Mouse (Mus musculus) heart, postnatal 4 days (tissue): ENCODE results near the gene Plbd2. TPM values are rescaled to one million over a fixed set of nuclear protein-coding genes. Genes with fewer than 3 reads are reported as not detected.

Experiments used
- DNase-seq: peaks from one replicate; pipeline ENCODE4 v3.0.0; 2021
- total RNA-seq, 2 experiments: library from RNA; stranded (reverse); gene quantifications; 2 replicates each; pipeline ENCODE4 v1.2.3; 2021

The Plbd2 gene
- total RNA-seq, 2 experiments from 2014 or later = 38.0 to 38.3 TPM

DNA sequence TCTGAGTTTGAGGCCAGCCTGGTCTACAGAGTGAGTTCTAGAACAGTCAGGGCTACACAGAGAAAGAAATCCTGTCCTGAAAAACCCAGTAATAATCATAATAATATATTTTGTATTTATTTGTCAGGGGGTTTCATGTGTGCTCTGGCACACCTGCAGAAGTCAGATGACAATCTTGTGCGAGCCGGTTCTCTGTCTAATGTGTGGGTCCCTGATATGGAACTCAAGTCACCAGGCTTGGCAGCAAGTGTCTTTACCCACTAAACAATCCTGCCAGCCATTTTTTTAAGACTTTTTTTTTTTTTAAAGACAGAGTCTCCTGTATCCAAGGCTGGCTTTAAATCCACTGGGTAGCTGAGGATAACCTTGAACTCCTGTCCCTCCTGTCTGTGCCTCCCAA lies 30.1 kb downstream of the Plbd2 start:
- DNase-seq = no peak

DNA sequence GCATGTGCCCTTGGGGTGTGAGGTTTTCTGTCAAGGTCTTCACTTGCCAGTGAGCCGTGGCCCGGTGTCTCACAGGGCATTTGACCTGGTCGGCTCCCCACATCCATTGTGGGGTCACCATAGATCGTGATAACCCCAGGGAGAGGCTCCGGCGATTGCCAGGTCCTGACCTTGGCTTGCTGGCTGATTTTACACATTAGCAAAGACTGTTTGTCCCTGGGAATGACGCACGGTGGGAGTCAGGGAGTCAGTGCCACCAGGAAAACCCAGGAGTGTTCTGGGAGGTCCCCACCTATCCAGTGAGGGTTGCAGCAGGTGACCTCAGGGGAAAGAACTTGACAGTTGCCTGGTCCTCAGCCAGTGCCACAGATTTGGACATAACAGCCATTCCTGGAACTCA lies 30.7 kb downstream of the Plbd2 start, which contains the start of gene Sdsl:
Gene Sdsl (minus strand): TSS at position 41 of the 400 bp plus-strand sequence.
- DNase-seq = no peak

DNA sequence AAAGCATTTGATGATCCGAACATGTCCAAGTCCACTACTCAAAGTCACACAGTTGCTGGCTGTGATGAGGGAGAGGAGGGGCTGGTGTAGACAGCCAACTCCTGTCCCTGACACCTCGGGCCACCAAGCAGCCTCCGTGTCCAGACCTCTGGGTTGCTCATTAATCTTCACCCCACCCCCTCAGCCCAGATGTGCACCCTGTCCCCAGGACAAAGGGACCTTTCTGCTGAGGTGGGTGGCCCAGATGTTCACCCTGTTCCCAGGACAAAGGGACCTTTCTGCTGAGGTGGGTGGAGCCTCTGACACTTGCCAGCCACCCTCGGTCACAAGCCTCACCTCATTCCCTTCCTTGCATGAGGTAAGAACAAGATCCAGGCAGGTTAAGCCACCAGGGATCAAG lies 31.9 kb downstream of the Plbd2 start:
- no peak for DNase-seq

DNA sequence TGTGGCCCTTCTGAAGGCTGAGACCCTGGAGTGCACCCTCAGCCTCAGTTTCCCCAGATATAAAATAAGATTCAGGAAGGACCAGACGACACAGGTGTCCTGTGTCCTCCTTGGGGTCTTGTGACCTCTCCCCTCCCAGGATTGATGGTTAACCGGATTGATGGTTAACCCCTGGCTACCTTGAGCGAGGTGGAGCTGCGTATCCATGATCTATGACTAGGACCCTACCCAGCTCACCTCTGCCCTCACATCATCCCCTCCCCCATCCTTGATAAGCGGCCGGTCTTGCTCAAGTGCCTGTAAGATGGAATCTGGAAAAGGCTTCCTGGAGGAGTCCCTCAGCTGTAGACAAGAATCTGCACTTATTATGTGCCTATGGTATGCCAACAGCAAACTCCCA lies 34.6 kb downstream of the Plbd2 start:
- DNase-seq = no peak

DNA sequence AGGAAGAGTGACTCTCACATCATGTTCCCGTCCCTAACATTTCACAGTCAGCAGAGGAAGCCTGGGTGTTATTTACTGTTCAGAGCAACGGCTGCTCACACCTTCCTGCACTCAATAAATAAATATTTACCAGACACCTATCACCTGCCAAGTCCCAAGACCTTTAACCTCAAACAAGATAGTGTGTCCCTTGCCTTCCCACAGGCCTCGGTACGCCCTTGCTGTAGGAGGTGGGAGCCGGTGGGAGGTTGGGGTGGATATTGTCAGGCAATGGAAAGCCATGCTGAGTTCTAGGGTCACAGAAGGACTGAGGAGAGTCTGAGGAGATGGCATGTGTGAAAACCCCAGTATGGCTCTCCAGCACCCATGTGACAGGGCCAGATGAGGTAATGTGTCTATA lies 35.1 kb downstream of the Plbd2 start:
- no peak for DNase-seq

DNA sequence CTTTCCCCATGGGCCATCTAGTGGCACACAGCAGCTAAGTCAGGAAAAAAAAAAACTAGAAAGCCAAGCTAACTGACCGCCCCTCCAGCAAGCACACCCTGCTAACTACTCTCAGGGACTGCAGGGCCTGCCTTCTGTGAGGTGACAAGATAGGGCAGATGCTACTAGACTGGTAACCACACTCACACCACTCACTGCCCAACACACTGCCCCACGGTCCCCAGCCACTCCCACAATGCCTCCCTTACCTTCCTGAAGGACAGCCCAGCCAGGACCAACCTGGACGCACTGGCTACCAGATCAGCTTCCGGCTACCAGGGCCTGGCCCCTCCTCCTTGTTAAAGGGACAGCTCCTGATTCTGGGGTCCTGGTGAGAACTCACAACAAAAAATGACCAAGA lies 36.4 kb downstream of the Plbd2 start:
- peak; percentile 55 for DNase-seq

DNA sequence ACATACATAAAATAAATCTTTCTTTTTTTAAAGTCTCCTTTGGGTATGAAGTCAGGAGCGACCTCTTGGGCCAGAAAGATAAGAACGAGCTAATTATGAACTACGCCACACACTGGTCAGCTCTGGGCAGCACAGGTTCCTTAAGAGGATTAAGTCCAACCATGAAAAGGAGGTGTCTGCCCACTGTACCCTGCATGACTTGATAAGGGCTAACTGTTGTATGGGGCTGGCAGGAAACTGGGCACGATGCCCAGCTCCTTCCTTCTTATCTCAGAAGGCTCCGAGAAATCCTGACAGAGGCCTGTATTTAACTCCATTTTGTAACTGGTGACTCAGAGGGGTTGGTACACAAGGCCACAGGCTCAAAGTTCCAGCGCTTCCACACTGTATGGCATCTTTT lies 37.6 kb downstream of the Plbd2 start:
- peak; percentile 80 for DNase-seq

DNA sequence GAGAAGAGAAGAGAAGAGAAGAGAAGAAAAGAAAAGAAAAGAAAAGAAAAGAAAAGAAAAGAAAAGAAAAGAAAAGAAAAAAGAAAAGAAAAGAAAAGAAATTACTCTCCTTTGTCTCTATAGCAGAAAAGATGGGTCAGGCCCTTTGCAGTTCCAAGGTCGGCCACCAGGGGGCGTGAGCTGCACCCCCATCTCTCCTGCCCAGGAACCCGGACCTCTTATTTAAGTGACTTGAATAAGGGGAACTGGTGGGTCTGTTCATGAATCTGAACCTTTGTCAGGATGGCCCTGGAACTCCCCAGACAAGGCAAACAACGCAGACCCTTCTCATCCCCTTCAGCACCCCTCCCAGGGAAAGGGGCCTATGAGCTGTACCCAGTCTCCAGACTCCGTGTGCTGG lies 38.4 kb downstream of the Plbd2 start:
- DNase-seq = peak; percentile 56

DNA sequence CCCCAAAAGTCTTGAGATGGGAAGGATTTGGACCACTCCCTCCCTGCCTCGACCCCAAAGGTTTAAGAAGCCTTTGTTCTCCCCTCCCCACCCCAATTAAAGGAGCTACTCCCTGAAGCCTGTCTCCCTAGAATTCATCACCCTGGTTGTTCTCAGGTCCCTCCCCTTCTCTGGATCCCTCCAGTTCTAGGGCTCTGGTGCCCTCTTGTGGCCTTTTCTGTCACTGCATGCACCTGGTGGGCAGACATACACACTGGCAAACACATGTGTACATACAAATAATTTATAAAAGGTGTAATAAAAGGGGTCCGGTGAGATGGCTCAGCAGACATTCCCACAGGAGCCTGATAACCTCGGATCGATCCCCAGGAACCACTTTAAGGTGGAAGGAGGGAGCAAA lies 39.1 kb downstream of the Plbd2 start:
- DNase-seq = peak; percentile 35

DNA sequence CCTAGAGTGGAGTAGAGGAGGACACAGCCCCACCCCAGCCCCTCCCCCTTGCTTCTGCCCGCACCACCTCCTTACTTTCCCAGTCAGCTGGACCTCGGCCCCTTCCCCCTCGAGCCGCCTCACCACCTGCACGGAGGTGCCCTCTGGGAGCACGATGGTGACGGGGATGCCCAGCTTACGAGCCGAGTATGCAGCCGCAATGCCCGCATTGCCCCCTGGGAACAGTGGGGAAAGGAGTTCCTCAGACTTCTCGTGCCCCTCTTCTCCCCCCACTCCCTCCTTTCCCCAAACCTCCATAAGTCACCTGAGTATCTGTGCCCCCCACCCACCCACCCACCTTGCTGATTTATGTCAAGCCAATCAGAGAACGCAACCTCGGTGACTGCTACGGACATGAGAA lies 41.5 kb downstream of the Plbd2 start:
- DNase-seq = no peak

DNA sequence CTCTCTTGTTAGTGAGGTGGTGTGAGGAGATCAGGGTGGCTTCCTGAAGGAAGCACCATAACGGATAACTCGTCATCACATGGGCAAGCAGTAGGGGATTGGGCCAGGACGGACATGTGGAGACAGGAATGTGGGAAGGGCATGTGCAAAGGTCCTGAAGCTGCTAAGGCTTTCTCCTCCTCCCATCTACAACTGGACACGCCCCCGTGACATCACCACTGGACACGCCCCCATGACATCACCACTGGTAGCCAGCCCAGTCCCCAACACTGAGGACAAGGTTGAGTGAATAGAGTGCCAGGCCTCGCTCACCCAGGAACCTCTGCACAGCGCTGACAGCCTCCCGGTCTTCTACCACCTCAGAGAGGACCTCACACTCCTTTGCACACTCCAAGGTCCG lies 44.3 kb downstream of the Plbd2 start:
- DNase-seq = peak; percentile 12

DNA sequence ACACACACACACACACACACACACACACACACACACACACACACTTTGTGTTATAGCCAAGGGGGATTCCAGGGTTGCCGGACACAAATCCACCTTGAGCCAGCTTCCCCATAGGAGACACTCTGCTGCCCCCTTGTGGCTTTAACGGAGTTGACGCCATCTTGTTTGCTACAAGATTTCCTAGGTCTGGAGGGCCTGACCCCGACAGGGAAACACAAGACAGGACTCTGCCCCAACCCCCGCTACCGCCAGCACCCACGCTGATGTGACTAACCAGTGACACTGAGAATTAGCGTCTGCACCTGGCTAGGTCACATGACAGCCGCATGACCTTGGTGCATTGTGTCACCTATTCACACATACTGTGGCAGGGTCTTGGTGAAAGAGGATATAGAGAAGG lies 45.8 kb downstream of the Plbd2 start:
- peak; percentile 76 for DNase-seq

DNA sequence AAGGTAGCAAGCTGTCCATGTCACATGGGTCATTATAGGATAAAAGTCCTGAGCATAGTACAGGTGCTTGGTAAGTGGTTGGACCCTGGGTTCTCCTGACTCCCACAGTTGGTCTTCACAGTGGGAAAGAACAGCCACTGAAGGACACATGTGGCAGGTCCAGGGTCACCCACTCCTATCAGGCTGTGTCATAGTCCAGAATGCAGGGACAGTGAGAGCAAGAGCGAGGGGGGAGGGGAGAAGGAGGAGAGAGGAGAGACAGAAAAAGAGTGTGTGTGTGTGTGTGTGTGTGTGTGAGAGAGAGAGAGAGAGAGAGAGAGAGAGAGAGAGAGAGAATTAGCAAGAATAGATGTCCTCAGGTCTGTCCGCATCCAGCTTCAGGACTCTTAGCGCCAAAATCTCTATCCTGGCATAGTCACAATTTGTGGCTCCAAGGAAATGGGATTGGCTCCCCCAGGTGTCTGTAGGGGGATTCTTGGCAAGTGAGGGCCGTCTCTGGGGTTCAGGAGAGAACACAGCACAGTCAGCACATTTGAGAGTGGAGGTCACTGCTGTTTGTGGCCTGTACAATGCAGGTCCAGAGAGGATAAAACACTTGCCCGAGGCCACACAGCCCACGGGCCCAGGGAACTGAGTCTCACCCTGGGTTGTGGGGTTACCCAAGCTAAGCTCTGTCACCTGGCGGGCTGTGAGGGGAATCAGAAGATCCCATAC lies 46.4 kb downstream of the Plbd2 start:
- DNase-seq = no peak

DNA sequence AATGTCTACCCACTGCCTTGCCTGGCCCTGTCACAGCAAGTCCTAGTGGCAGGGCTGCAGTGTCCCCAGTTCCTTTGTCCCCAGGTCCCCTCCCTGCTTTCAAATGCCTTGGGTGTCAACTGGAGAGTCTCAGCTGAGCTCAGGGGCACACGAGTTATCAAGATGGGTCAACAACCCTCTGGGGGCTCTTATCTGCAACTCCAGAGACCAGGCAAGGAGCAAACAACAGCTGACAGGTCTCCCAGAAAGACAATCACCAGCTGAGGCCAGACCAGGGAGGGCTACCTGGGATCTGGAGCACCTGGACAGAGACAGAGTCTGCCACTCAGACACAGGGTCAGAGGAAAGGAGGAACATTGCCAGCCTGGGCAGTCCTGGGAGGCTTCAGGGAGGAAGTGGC lies 47.2 kb downstream of the Plbd2 start:
- DNase-seq = no peak

DNA sequence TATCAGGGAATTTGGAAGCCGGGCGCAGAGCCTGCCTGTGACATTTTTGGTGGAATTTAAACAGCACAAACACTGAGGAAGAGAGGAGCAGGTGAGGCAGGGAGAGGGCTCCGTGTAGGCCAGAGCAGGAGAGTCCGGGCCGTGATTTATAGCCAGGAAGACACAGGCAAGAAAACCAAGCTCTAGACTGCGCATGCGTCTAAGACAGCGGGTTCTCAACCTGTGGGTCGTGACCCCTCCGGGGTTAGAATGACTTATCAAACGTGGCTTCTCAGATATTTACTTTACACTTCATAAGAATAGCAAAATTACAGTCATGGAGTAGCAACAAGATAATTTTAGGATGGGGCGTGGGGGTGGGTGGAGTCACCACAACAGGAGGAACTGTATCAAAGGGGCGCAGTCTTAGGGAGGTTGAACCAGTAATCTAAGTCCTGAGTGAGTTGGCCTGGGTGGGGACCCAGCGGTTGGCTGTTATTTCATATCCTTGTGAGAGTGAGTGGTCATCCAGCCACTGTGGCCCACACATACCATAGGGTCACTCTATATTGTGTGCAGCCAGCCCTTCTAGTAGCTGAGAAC lies 48.6 kb downstream of the Plbd2 start:
- DNase-seq = no peak

DNA sequence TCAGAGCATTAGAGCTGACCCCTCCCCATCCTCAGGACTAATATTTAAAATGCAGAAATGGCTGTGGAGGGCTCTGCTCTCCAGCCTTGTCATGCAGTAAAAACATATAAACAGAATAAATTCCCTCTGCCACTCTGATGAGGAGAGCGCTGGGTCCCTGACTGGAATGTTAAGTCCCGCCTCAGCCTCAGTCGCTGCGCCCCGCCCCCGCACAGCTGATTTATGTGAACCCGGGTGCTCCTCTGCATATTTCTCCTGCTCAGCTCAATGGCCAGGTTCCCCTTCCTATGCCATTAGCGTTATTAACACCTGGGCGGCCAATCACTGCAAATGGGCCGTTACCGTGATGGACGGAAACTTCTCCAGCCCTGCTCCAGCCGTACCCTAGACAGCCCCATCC lies 56.1 kb downstream of the Plbd2 start:
- no peak for DNase-seq

DNA sequence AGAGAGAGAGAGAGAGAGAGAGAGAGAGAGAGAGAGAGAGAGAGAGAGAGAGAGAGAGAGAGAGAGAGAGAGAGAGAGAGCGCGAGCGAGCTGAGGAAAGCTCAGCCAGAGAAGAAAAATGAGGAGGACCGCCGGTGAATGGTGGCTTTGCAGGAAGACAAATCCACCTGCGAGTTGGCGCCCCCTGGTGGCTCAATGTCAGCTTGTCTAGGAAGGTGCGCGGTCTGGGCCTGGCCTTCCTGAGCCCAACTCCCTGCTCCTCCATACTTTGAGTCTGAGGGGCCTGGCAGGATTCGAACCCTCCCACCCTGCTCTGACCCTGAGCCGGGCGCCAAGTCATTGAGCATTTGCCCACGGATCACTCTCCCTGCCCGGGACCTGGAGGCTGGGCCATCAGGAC lies 62.7 kb downstream of the Plbd2 start:
- DNase-seq = peak; percentile 94

DNA sequence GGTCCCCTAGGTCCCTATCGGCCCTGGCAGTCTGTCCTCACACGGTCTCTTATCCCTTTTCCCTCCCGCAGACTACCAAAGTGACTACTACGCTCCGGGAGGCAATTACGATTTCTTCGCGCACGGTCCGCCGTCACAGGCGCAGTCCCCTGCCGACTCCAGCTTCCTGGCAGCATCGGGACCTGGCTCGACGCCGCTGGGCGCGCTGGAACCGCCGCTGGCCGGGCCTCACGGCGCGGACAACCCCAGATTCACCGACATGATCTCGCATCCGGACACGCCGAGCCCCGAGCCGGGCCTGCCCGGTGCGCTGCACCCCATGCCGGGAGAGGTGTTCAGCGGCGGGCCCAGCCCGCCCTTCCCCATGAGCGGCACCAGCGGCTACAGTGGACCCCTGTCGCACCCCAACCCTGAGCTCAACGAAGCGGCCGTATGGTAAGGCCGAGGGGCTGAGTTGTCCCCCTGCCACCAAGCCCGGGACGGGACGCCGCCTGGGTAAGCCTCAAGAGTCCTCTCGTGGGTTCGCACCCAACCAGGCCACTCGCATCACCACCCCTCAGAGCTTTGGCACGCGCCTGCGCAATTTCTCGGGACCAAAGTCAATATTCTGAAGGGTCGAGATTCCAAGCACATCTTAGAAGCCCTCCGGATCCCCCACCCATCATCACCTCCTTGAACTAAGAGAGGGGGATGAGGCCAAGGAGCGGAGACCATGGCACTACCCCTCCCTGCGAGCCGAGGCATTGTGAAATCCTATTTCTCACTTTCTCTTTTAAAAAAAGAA lies 63.3 kb downstream of the Plbd2 start:
- no peak for DNase-seq

DNA sequence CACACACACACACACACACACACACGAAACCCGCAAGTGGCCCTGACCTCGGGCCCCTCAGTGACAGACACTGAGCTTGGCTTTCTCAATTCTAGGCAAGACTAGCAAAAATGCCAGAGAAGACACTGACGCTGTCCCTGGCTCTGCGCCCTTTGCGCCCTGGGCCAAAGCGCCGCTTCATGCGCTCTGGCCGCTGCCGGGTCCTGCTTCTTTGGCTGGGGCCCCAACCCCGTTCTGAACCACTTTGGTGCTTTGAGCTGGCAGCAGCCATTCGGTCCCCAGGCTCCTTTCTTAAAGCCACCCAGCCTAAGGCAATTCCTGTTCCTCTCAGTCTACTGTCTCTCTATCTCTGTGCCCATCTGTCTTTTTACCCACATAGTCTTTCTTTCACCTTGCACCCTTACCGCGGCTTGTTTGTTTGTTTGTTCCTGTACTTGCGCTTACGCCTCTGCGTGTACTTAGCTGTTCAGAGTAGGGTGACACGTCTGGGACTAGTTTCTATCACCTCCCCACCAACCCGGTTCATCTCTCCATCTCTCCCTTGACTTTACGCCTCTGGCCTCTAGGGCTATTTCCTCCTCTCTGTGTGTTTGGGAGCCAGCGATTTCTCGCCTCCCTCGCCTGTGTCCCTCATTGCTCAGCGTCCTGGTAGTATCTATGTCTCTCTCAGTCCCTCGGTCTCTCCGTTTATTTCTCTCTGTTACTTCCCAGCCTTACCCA lies 64.3 kb downstream of the Plbd2 start:
- no peak for DNase-seq

DNA sequence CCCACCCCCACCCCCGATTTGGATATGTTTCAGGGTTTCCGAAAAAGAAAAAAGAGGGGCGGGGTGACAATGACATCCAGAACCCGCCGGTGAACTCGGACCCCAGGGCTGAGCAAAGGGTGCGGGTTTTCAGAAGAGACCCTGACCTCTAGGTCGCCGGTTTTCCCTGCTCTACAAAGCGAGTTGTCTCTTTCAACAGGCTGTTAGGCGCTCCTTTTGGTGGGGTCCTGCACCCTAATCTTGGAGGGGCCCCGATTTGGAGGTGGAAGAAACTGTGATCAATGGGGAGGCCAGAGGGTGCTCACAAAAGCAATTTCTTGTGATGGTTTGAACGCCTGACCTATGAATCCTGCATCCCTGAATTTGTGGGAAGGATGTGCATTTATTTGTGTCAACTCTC lies 65.0 kb downstream of the Plbd2 start:
- no peak for DNase-seq

DNA sequence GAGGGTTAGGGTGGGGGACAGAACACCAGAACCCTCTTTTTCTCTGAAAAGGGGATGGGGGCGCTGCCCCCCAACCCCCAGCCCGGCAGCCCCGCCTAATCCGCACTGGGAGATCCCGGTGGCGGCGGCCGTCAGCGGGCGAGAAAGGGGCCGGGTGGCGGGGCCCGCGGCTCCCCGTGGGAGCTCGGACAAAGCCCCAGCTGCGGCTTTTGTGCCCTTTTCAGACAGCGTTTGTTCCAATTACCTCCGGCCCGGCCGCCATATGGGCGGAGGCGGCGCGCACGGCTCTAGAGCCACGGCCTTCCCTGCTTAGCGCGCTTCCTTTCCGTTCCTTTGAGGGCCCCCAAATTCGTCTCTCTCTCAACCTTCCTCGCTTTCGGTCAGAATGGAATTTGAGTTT lies 65.4 kb downstream of the Plbd2 start:
- no peak for DNase-seq

DNA sequence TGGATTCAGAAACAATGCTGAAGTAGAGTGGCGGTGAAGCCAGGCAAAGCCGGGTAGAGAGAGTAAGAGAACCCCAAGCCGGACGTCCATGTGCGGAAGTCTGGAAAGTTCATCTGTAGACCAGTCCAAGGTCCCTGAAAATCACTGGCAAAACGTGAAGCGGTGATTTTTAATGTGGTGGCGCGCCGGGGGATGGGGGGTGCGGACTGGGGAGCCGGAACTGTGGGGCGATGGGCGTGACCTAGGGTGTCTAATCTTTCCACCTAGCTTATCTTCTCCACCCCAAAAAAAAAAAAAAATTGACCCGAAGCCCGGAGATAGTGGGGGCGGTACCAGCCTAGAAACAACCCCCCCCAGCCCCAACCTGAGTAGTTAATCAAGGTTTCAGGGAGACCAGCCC lies 65.9 kb downstream of the Plbd2 start:
- no peak for DNase-seq

DNA sequence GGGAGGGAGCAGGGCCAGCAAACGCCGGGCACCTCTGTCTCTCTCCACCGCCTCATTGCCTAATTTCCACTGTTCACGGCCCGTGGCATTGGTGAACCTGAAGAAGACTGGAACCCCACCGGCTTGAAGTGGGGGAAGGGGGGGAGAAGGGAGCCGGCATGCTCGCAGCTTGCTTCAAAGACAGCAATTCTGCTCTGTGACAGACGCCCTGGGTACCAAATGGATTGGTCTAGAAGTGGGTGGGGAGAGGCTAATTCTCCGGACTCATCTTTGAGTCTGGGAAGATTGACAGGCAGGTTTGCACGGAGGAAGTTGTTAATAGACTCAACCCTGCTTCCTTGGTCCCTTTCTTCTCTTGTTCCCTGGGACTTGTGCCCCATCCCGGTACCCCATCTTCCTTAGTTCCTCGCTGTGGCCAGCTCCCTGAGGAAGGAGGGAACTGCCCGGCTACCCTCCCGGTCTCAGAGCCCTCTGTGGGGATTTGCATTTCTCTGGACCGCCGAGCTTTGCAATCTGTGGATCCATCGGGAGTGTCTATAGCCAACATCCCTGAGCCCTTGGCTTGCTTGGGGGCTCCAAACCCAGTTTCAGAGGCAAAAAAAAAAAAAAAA lies 66.4 kb downstream of the Plbd2 start:
- no peak for DNase-seq
